Mouse (Mus musculus) heart, postnatal 25 days (tissue): ENCODE results near the gene Ifna6. TPM values are rescaled to one million over a fixed set of nuclear protein-coding genes. Genes with fewer than 3 reads are reported as not detected.
"Not testable (repeated sequence)": the region's sequence is repeated elsewhere in the genome, so short reads cannot be mapped to it uniquely, and the experiment has no call there.

ENCODE experiments used
- DNase-seq: peaks from one replicate; pipeline ENCODE4 v3.0.0; 2022; ENCODE audit warnings: low spot score
- intact Hi-C: fragments of 180-260 bp; cut with DNase I; formaldehyde crosslinking; loops from one replicate; pipeline ENCODE4 v1.15.1; 2025
- total RNA-seq, 2 experiments: library from RNA; stranded (reverse); gene quantifications; 2 replicates each; pipeline ENCODE4 v1.2.3; 2021

Ifna6 gene
- not detected for total RNA-seq

DNA sequence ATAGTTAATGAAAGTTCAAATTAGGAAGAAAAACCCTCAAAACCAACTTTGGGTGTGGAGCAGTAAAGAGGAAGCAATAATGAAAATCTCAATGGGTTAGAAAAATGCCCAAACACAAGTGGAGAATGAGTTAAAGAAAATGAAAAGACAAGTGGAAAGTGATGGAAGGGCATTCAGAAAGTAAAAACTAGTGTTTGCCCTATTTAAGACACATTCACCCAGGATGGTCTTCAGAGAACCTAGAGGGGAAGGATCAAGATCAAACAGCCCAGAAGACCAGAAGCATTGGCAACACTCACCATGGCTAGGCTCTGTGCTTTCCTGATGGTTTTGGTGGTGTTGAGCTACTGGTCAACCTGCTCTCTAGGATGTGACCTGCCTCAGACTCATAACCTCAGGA lies at the start of gene Ifna6:
Ifna6 (plus strand) TSS at position 301 of the 400 bp plus-strand sequence.
- DNase-seq, intact Hi-C loops: not testable (repeated sequence)

DNA sequence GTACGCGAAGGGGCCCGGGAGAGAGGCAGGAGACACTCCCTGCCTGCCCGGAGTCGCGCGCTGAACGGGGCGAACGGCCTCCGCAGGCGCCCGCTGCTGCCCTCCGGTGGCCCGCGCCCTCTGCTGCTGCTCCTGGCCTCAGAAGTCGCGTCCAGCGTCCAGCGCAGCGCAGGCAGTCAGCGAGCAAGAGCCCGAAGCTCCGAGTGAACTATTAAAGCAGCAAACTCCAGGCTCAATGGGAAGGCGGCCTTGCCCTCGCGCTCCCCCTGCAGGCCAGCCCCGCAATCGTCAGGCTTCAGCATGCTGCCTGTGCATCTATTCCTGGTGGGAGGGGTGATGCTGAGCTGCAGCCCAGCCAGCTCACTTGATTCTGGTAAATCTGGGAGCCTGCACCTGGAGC lies 47.7 kb upstream of the Ifna6 start, which contains the start of gene Gm13272:
Gm13272 (plus strand) TSS at position 301 of the 400 bp plus-strand sequence.
- DNase-seq, intact Hi-C loops: not testable (repeated sequence)

DNA sequence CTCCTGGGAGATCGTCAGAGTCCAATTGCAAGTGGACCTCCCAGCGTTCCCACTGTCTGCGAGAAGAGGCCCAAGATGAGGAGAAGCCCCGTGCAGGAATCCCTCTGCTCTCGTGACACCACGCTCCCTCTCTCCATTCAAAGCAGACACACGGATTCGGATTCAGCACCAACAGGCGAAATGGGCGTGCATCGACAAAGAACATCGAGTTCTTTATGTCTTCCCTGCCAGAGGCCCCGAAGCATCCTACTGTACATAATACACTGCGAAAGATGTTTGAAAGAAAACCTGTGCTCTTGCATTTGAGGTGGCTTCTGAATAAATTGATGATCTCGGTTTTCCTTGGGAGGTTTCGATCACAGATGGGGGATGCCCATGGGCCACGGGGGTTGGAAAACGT lies 46.9 kb upstream of the Ifna6 start:
- intact Hi-C loops, DNase-seq: not testable (repeated sequence)

DNA sequence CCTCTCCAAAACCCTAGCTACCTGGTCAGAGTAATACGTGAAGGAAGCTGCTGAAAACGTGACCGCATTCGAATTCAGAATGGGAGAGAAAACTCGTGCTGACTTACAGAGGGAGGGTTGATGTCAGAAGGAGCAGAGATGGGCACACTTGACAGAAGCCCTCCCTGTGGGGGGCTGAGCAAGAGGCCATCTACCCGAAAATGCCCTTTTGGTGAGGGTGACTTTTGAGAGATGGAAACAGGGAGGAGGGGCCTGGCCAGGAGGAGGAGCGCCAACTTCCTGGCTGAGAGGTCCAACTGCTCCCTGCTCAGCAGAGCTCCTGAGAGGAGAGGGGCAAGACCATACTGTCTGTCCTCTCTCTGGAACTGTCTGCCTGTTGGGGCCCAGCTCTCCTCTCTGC lies 45.4 kb upstream of the Ifna6 start, which contains the start of gene Ifnz:
Ifnz (plus strand) TSS at position 301 of the 400 bp plus-strand sequence.
- intact Hi-C loops, DNase-seq: not testable (repeated sequence)

DNA sequence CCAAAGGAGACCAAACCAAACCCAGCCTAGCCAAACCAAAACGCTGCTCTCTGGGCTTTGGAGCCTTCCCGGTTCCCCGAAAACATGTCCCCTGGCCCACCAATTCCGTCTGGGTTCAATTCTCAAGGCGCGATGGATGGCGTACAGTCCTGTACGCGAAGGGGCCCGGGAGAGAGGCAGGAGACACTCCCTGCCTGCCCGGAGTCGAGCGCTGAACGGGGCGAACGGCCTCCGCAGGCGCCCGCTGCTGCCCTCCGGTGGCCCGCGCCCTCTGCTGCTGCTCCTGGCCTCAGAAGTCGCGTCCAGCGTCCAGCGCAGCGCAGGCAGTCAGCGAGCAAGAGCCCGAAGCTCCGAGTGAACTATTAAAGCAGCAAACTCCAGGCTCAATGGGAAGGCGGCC lies 44.9 kb upstream of the Ifna6 start:
- DNase-seq: not testable (repeated sequence)

DNA sequence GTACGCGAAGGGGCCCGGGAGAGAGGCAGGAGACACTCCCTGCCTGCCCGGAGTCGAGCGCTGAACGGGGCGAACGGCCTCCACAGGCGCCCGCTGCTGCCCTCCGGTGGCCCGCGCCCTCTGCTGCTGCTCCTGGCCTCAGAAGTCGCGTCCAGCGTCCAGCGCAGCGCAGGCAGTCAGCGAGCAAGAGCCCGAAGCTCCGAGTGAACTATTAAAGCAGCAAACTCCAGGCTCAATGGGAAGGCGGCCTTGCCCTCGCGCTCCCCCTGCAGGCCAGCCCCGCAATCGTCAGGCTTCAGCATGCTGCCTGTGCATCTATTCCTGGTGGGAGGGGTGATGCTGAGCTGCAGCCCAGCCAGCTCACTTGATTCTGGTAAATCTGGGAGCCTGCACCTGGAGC lies 41.8 kb upstream of the Ifna6 start, which contains the start of gene Gm13276:
Gm13276 (plus strand) TSS at position 301 of the 400 bp plus-strand sequence.
- DNase-seq, intact Hi-C loops: not testable (repeated sequence)

More for the DNA sequence above, 44.9 kb upstream of the Ifna6 start:
- intact Hi-C loops: not testable (repeated sequence)

DNA sequence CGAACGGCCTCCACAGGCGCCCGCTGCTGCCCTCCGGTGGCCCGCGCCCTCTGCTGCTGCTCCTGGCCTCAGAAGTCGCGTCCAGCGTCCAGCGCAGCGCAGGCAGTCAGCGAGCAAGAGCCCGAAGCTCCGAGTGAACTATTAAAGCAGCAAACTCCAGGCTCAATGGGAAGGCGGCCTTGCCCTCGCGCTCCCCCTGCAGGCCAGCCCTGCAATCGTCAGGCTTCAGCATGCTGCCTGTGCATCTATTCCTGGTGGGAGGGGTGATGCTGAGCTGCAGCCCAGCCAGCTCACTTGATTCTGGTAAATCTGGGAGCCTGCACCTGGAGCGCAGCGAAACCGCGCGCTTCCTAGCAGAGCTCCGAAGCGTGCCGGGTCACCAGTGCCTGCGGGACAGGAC lies 38.8 kb upstream of the Ifna6 start, which contains the start of gene Gm13277:
Gm13277 (plus strand) TSS at position 231 of the 400 bp plus-strand sequence.
- intact Hi-C loops: not testable (repeated sequence)
- peak; percentile 55 for DNase-seq

DNA sequence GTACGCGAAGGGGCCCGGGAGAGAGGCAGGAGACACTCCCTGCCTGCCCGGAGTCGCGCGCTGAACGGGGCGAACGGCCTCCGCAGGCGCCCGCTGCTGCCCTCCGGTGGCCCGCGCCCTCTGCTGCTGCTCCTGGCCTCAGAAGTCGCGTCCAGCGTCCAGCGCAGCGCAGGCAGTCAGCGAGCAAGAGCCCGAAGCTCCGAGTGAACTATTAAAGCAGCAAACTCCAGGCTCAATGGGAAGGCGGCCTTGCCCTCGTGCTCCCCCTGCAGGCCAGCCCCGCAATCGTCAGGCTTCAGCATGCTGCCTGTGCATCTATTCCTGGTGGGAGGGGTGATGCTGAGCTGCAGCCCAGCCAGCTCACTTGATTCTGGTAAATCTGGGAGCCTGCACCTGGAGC lies 36.0 kb upstream of the Ifna6 start, which contains the start of gene Gm13278:
Gm13278 (plus strand) TSS at position 301 of the 400 bp plus-strand sequence.
- intact Hi-C loops, DNase-seq: not testable (repeated sequence)

DNA sequence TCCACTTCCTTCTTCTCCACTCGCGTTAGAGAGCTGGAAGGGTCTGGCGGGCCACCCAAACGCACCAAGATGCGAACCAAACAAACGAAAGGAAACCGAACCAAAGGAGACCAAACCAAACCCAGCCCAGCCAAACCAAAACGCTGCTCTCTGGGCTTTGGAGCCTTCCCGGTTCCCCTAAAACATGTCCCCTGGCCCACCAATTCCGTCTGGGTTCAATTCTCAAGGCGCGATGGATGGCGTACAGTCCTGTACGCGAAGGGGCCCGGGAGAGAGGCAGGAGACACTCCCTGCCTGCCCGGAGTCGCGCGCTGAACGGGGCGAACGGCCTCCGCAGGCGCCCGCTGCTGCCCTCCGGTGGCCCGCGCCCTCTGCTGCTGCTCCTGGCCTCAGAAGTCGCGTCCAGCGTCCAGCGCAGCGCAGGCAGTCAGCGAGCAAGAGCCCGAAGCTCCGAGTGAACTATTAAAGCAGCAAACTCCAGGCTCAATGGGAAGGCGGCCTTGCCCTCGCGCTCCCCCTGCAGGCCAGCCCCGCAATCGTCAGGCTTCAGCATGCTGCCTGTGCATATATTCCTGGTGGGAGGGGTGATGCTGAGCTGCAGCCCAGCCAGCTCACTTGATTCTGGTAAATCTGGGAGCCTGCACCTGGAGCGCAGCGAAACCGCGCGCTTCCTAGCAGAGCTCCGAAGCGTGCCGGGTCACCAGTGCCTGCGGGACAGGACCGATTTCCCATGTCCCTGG lies 33.1 kb upstream of the Ifna6 start, which contains the start of gene Gm13275:
Gm13275 (plus strand) TSS at position 552 of the 740 bp plus-strand sequence.
- DNase-seq: peak; percentile 76

DNA sequence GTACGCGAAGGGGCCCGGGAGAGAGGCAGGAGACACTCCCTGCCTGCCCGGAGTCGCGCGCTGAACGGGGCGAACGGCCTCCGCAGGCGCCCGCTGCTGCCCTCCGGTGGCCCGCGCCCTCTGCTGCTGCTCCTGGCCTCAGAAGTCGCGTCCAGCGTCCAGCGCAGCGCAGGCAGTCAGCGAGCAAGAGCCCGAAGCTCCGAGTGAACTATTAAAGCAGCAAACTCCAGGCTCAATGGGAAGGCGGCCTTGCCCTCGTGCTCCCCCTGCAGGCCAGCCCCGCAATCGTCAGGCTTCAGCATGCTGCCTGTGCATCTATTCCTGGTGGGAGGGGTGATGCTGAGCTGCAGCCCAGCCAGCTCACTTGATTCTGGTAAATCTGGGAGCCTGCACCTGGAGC lies 30.1 kb upstream of the Ifna6 start, which contains the start of gene Gm13279:
Gm13279 (plus strand) TSS at position 301 of the 400 bp plus-strand sequence.
- DNase-seq, intact Hi-C loops: not testable (repeated sequence)

More for the DNA sequence above, 33.1 kb upstream of the Ifna6 start, which contains the start of gene Gm13275:
- intact Hi-C loops: not testable (repeated sequence)

DNA sequence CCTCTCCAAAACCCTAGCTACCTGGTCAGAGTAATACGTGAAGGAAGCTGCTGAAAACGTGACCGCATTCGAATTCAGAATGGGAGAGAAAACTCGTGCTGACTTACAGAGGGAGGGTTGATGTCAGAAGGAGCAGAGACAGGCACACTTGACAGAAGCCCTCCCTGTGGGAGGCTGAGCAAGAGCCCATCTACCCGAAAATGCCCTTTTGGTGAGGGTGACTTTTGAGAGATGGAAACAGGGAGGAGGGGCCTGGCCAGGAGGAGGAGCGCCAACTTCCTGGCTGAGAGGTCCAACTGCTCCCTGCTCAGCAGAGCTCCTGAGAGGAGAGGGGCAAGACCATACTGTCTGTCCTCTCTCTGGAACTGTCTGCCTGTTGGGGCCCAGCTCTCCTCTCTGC lies 27.9 kb upstream of the Ifna6 start, which contains the start of gene Gm13285:
Gm13285 (plus strand) TSS at position 301 of the 400 bp plus-strand sequence.
- DNase-seq, intact Hi-C loops: not testable (repeated sequence)

DNA sequence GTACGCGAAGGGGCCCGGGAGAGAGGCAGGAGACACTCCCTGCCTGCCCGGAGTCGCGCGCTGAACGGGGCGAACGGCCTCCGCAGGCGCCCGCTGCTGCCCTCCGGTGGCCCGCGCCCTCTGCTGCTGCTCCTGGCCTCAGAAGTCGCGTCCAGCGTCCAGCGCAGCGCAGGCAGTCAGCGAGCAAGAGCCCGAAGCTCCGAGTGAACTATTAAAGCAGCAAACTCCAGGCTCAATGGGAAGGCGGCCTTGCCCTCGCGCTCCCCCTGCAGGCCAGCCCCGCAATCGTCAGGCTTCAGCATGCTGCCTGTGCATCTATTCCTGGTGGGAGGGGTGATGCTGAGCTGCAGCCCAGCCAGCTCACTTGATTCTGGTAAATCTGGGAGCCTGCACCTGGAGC lies 24.3 kb upstream of the Ifna6 start, which contains the start of gene Gm13287:
Gm13287 (plus strand) TSS at position 301 of the 400 bp plus-strand sequence.
- DNase-seq, intact Hi-C loops: not testable (repeated sequence)

DNA sequence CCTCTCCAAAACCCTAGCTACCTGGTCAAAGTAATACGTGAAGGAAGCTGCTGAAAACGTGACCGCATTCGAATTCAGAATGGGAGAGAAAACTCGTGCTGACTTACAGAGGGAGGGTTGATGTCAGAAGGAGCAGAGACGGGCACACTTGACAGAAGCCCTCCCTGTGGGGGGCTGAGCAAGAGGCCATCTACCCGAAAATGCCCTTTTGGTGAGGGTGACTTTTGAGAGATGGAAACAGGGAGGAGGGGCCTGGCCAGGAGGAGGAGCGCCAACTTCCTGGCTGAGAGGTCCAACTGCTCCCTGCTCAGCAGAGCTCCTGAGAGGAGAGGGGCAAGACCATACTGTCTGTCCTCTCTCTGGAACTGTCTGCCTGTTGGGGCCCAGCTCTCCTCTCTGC lies 22.0 kb upstream of the Ifna6 start, which contains the start of gene Gm13288:
Gm13288 (plus strand) TSS at position 301 of the 400 bp plus-strand sequence.
- DNase-seq, intact Hi-C loops: not testable (repeated sequence)

DNA sequence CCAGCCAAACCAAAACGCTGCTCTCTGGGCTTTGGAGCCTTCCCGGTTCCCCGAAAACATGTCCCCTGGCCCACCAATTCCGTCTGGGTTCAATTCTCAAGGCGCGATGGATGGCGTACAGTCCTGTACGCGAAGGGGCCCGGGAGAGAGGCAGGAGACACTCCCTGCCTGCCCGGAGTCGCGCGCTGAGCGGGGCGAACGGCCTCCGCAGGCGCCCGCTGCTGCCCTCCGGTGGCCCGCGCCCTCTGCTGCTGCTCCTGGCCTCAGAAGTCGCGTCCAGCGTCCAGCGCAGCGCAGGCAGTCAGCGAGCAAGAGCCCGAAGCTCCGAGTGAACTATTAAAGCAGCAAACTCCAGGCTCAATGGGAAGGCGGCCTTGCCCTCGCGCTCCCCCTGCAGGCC lies 21.5 kb upstream of the Ifna6 start:
- DNase-seq: peak; percentile 21
- intact Hi-C loops: not testable (repeated sequence)

DNA sequence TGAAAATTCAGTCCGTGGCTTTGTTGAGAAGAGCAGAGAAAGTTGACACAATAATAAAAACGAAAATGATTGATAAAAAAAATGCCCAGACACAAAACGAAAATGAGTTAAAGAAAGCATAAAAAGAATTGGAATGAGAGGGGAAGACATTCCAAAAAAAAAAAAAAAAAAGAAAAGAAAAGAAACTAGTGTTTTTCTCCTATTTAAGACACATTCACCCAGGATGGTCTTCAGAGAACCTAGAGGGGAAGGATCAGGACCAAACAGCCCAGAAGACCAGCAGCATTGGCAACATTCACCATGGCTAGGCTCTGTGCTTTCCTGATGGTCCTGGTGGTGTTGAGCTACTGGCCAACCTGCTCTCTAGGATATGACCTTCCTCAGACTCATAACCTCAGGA lies 11.3 kb upstream of the Ifna6 start, which contains the start of gene Ifna7:
Ifna7 (plus strand) TSS at position 301 of the 400 bp plus-strand sequence.
- no peak for DNase-seq
- intact Hi-C loops: no loop called here

DNA sequence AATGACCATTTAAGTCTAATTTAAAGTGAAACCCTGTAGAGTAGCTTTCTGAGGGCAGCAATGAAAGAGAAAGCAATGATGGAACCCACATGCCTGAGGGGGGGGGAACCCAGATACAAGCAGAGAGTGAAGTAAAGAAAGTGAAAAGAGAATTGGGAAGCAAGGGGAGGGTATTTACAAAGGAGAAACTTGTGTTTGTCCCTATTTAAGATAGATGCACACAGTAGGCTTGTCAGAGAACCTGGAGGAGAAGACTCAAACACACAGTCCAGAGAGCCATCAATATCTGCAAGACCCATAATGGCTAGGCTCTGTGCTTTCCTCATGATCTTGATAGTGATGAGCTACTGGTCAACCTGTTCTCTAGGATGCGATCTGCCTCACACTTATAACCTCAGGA lies 7.6 kb upstream of the Ifna6 start, which contains the start of gene Ifna11:
Ifna11 (plus strand) TSS at position 301 of the 400 bp plus-strand sequence.
- intact Hi-C loops: loop anchor here (5.0 kb wide), 1 partner anchor 137 kb away; the partner anchor contains the start of gene Ifna2
- no peak for DNase-seq

DNA sequence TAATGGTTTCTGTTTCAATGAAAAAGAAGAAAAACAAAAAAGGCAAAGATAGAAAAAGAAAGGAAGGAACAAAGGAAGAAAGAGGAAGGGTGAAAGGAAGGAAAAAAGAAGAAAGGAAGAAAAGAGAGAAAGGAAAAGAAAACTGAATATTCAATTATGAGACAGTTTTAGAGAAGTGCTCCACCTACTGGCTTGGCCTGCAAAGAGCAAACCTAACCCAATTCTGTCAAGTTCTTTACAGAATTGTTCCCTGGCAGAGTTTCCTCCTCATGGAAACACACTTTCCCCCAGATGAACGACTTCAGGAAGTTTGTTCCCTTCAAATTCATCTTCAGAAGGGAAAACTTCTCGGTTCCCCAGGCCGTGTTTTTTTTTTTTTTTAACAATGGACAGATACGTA lies 4.2 kb upstream of the Ifna6 start:
- no peak for DNase-seq
- intact Hi-C loops: loop anchor here (5.0 kb wide), 1 partner anchor 141 kb away; the partner anchor contains the start of gene Ifna2

DNA sequence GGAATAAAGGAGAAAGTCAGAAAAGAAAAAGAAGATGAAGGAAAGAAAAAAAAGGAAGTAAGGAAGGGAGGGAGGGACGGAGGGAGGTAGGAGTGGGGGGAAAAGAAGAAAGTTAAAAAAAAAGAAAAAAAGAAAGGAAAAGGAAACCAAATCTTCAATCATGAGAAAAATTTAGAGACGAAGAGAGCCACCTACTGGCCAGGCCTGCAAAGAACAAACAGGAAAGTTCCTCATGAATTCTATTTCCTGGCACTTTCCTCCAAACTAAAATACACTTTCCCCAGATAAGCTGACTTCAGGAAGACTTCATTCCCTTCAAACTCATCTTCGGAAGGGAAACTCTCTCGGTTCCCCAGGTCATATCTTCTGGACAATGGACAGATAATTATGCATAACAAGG lies 3.3 kb downstream of the Ifna6 start:
- intact Hi-C loops: no loop called here
- no peak for DNase-seq

DNA sequence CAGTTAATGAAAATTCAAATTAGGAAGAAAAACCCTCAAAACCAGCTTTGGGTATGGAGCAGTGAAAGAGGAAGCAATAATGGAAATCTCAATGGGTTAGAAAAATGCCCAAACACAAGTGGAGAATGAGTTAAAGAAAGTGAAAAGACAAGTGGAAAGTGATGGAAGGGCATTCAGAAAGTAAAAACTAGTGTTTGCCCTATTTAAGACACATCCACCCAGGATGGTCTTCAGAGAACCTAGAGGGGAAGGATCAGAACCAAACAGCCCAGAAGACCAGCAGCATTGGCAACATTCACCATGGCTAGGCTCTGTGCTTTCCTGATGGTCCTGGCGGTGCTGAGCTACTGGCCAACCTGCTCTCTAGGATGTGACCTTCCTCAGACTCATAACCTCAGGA lies 8.0 kb downstream of the Ifna6 start, which contains the start of gene Ifna5:
Ifna5 (plus strand) TSS at position 301 of the 400 bp plus-strand sequence.
- intact Hi-C loops, DNase-seq: not testable (repeated sequence)

DNA sequence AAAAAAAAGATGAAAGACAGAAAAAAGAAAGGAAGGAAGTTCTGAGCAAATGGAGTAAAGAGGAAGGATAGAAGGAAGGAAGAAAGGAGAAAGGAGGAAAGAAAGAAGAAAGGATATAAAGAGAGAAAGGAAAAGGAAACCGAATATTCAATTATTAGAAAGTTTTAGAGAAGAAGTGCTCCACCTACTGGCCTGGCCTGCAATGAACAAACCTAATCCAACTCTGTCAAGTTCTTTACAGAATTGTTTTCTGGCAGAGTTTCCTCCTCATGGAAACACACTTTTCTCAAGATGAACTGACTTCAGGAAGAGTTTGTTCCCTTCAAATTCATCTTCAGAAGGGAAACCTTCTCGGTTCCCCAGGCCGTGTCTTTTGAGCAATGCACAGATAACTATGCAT lies 11.6 kb downstream of the Ifna6 start:
- intact Hi-C loops: no loop called here
- no peak for DNase-seq
